Mouse (Mus musculus) bone marrow, adult 2 months (tissue): ENCODE results near the gene Rptor. TPM values are rescaled to one million over a fixed set of nuclear protein-coding genes. Genes with fewer than 3 reads are reported as not detected.

Source experiments
- H3K27ac ChIP-seq: fragments of 200-500 bp; 2 replicates; pipeline ENCODE4 v1.5.1; 2012; ENCODE audit warnings: low read depth, mild to moderate bottlenecking, control low read depth, inconsistent platforms, low read length; ENCODE audit not compliant: control insufficient read depth, poor library complexity, insufficient read depth
- H3K4me1 ChIP-seq: fragments of 200-500 bp; 2 replicates; pipeline ENCODE4 v1.6.1; 2011; ENCODE audit warnings: low read length; ENCODE audit not compliant: control insufficient read depth, insufficient read depth
- H3K4me3 ChIP-seq: fragments of 200-500 bp; replicated peaks from 2 replicates; pipeline ENCODE3; 2011; ENCODE audit warnings: mild to moderate bottlenecking, low read depth, low read length, control low read depth; ENCODE audit not compliant: control insufficient read depth
- CTCF ChIP-seq: fragments of 200-500 bp; IDR thresholded peaks from 2 replicates; pipeline ENCODE4 v1.5.1; 2011; ENCODE audit warnings: low read length, control low read depth; ENCODE audit not compliant: control insufficient read depth, insufficient read depth
- POLR2A ChIP-seq: fragments of 200-500 bp; IDR thresholded peaks from 2 replicates; pipeline ENCODE4 v1.6.1; 2011; ENCODE audit warnings: low read depth, mild to moderate bottlenecking, control low read depth, low read length, borderline replicate concordance; ENCODE audit not compliant: control insufficient read depth
- WGBS: fragments of 180-500 bp; shearing (Covaris S2); methylation state at CpG from one replicate; pipeline ENCODE4 v1.1.7; 2018; 5-methylcytosine and 5-hydroxymethylcytosine counted together
- polyA plus RNA-seq: library from polyadenylated mRNA; stranded (reverse); fragments of >200 nt; gene quantifications from 2 replicates; pipeline ENCODE4 v1.2.4, GENCODE M21; 2011; ENCODE audit warnings: low replicate concordance; ENCODE audit not compliant: missing spikeins, insufficient read depth, insufficient read length

Gene Rptor
- polyA plus RNA-seq, 1 experiment, result 15.6 TPM

- peaks cover 3% of the 10 kb centered on the region; the same call in 1 of the 2 replicates for H3K4me1 ChIP-seq
- TF ChIP-seq POLR2A, result no peak
- TF ChIP-seq CTCF, result no peak
- H3K27ac ChIP-seq, result peak overlapping the region; percentile 43
- WGBS, result 7% methylated on average over 5 of the region's 5 CpGs
- H3K4me3 ChIP-seq, result no peak overlapping the region
These were observed 322.5 kb downstream of the Rptor start for GRCm38 (mm10) chr11:119925176-119925575.

- no peak overlapping the region for H3K27ac ChIP-seq
- no peak overlapping the region for H3K4me3 ChIP-seq
- WGBS, result 68% methylated on average over 5 of the region's 5 CpGs
- TF ChIP-seq POLR2A (no peak), CTCF (no peak)
- H3K4me1 ChIP-seq, result peaks cover 3% of the 10 kb centered on the region; the same call in 1 of the 2 replicates
These were observed 324.1 kb downstream of the Rptor start for GRCm38 (mm10) chr11:119926762-119927161.

- H3K4me1 ChIP-seq, result peaks cover 3% of the 10 kb centered on the region; the same call in 1 of the 2 replicates
- WGBS, result 2% methylated on average over 16 of the region's 16 CpGs
- no peak for TF ChIP-seq CTCF
- peak; percentile 29; the same call in 1 of the 2 replicates for TF ChIP-seq POLR2A
- H3K4me3 ChIP-seq, result peak overlapping the region; percentile 21
- peak overlapping the region; percentile 16 for H3K27ac ChIP-seq
These were observed 325.4 kb downstream of the Rptor start for GRCm38 (mm10) chr11:119928023-119928681.

- Histone ChIP-seq H3K27ac (no peak overlapping the region), H3K4me1 (peaks cover 3% of the 10 kb centered on the region; the same call in 1 of the 2 replicates), H3K4me3 (no peak overlapping the region)
- TF ChIP-seq POLR2A (no peak), CTCF (no peak)
- 52% methylated on average over 6 of the region's 6 CpGs for WGBS
These were observed 327.0 kb downstream of the Rptor start for GRCm38 (mm10) chr11:119929603-119930265.

GRCm38 (mm10) chr11:119931809-119932208 lies 329.1 kb downstream of the Rptor start:
- no peak for TF ChIP-seq POLR2A
- no peak for TF ChIP-seq CTCF
- Histone ChIP-seq H3K4me3 (no peak overlapping the region), H3K27ac (no peak overlapping the region), H3K4me1 (peaks cover 3% of the 10 kb centered on the region; the same call in 1 of the 2 replicates)
- WGBS, result 36% methylated on average over 10 of the region's 10 CpGs

- no peak overlapping the region for H3K27ac ChIP-seq
- H3K4me1 ChIP-seq, result no peaks in the 10 kb centered on the region; the same call in 1 of the 2 replicates
- H3K4me3 ChIP-seq, result no peak overlapping the region
- TF ChIP-seq CTCF, result no peak
- no peak for TF ChIP-seq POLR2A
- 45% methylated on average over 4 of the region's 4 CpGs for WGBS
These were observed 330.4 kb downstream of the Rptor start for GRCm38 (mm10) chr11:119933142-119933541.

GRCm38 (mm10) chr11:119933819-119934583 lies 331.3 kb downstream of the Rptor start:
- peaks cover 2% of the 10 kb centered on the region; the same call in 1 of the 2 replicates for H3K4me1 ChIP-seq
- H3K4me3 ChIP-seq, result no peak overlapping the region
- no peak overlapping the region for H3K27ac ChIP-seq
- 60% methylated on average over 8 of the region's 8 CpGs for WGBS
- TF ChIP-seq CTCF (no peak), POLR2A (no peak)

- Histone ChIP-seq H3K27ac (no peak overlapping the region), H3K4me1 (peaks cover 2% of the 10 kb centered on the region; the same call in 1 of the 2 replicates), H3K4me3 (no peak overlapping the region)
- TF ChIP-seq CTCF (no peak), POLR2A (no peak)
- 73% methylated on average over 8 of the region's 8 CpGs for WGBS
These were observed 332.1 kb downstream of the Rptor start for GRCm38 (mm10) chr11:119934773-119935172.
